Mouse (Mus musculus) G1E-ER4 (cell line): ENCODE measurements around the gene Pkd1l2. TPM values are rescaled to one million over a fixed set of nuclear protein-coding genes. Genes with fewer than 3 reads are reported as not detected.
A peak's percentile ranks its signal among the peaks of the same experiment; 100 is the strongest.

ENCODE experiments used
- GATA1 ChIP-seq: IDR thresholded peaks from one replicate; pipeline ENCODE4 v1.8.0; 2012; ENCODE audit warnings: low read length, inconsistent platforms
- polyA plus RNA-seq: library from polyadenylated mRNA; stranded (reverse); fragments of >175 nt; gene quantifications from 2 replicates; pipeline ENCODE4 v1.2.3, GENCODE M21; 2012

Pkd1l2 gene
- polyA plus RNA-seq, 1 experiment = not detected

- no peak for TF ChIP-seq GATA1
Measured at GRCm38 (mm10) chr8:117097051-117097563, 14.9 kb upstream of the Pkd1l2 start.

GRCm38 (mm10) chr8:117095647-117096046 lies 13.4 kb upstream of the Pkd1l2 start, which contains the start of gene Bco1:
Gene Bco1 (plus strand): TSS chr8:117095854.
- TF ChIP-seq GATA1 = no peak

- no peak for TF ChIP-seq GATA1
Measured at GRCm38 (mm10) chr8:117094053-117094452, 11.8 kb upstream of the Pkd1l2 start.

DNA sequence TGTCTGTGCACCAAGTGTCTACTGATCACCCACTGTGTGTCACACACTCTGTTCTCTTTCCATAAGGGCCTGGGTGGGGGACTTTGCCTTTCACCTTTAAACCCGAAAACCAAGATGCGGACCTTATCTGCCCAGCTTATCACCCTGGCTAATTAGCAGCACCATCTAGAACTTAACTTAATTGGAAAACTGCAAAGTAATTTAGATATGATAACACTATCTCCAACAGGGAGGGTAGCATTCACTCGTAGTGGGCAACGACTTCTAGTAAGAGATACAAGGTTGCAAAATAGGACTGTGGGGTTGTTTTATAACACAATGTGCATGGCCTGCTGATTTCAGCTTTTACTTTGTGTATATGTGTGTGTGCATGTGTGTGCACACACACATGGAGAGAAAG lies 7.6 kb upstream of the Pkd1l2 start:
- TF ChIP-seq GATA1 = no peak

DNA sequence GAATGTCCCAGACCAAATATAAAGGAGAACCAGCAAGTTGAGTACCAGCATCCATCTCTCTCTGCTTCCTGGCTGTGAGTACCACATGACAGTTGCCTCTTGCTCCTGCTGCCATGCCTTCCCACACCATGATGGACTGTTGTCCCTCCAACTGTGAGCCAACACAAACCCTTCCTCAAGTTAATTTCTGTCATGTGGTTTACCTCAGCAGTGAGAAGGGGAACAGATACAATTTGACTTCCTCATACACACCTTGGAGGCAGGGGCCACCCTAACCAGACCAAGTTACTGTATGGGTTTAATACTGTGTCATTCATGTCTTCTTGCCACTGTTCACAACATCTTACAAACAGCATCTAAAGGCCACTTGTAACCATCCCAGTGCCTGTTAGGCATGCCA lies 4.8 kb upstream of the Pkd1l2 start:
- no peak for TF ChIP-seq GATA1

DNA sequence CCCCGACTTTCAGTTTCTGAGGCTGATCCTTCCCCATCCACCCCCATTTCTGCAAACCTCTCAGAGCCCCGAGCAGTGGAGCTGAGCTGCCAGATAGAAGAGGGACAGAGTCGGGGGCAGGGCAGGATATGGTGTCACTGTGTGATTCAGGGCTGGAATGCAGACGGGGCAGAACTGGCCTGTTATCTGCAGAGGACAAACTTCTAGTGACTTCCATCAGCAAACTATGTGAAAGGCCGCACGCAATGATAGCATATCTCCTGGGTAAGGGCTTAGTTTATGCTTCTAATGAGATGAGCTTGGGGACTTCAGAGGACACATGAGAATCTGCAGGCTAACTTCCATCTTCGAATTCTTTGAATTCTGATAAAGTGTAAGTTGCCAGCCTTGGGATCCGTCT lies 3.3 kb upstream of the Pkd1l2 start:
- TF ChIP-seq GATA1 = peak; percentile 97

GRCm38 (mm10) chr8:117082947-117083559 lies 804 bp upstream of the Pkd1l2 start:
- TF ChIP-seq GATA1 = peak; percentile 16

DNA sequence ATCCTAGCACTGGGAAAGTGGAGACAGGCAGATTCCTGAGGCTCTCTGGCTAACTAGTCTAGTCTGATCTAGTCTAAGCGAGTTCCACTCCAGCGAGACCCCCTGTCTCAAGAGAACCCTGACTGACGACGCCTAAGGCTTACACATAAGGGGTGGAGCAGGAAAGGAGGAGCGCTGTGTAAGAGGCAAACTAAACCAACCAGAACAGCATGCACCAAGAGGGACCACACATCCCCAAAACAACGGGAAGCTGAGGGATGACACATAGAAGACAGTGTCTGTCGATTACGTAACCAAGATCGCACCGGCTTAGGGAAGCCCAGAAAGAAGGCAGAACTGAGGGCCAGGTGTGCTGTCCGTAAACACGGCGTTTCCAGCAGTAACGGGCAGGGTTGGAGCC lies 2.6 kb downstream of the Pkd1l2 start:
- TF ChIP-seq GATA1 = no peak

- TF ChIP-seq GATA1 = no peak
Measured at GRCm38 (mm10) chr8:117078367-117078926, 3.8 kb downstream of the Pkd1l2 start.

- TF ChIP-seq GATA1 = peak; percentile 57
Measured at GRCm38 (mm10) chr8:117074350-117075182, 7.7 kb downstream of the Pkd1l2 start.

DNA sequence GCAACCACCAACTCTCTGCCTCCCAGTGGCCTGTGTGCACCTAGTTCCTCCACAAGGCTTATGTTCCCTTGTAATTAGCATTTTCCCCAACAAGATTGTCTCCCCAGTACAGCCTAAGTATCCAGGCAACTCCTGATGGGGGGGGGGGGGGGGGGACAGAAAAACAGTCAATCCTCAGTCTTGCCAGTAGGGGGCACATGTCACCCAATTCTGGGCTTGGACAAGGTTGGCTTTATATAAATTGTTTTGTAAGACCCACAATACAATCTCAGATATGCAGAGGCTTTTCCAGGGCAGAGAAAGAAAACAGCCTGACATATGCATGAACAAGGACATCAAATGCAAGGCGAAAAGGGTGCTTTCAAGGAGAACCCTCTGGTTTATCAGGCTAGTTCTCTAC lies 12.5 kb downstream of the Pkd1l2 start:
- no peak for TF ChIP-seq GATA1

DNA sequence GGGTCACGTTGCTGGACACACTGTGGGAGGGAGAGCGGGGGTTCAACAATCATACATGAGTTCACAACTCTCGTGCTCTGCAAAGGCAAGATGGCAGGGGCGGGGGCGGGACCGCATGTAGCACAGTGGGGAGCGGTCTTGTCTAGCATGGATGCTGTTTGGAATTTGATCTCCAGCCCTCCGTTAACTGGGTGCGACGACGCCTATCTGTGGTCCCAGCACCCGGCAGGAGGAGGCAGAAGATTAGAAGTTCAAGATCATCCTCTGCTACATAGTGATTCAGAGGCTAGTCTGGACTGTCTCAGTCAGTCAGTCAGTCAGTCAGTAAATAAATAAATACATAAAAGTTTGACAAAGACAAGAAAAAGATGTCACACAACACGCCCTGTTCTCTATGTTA lies 14.0 kb downstream of the Pkd1l2 start:
- TF ChIP-seq GATA1 = no peak

DNA sequence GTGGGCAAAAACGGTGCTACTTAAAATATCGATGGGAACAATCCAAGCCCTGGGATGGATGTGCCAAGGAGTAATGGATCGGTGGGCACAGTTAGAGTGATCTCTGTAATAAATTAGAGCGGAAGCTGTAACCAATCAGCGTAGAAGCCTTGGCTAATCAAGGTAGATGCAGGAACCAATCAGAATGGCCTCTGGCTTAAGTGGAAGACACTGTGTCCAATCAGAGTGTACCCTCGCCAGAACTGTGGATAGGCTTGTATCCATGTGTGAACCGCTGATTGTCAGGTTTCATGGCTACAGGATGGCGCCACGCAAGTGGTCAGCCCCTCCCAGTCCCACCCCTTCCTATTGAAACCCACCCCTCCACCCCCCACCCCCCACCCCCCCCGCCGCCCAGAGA lies 14.9 kb downstream of the Pkd1l2 start:
- TF ChIP-seq GATA1 = no peak

DNA sequence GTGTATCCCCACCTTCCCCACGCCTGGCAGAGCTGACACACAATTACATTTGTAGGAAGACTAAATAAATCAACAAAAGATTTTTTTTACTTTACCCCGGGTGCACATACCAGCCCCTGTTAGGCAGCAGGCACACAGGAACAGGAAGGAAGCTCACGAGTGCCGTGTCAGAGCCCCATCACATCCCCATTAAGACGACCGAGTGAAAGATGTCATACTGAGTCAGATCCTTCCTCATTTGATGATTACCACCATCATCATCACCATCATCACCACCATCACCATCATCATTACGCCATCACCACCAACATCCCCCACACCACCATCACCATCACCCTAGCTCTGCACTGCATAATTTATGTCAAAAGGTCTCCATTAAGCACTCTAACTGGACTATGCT lies 15.3 kb downstream of the Pkd1l2 start:
- TF ChIP-seq GATA1 = no peak

GRCm38 (mm10) chr8:117061180-117061880 lies 20.9 kb downstream of the Pkd1l2 start:
- no peak for TF ChIP-seq GATA1

- TF ChIP-seq GATA1 = no peak
Measured at GRCm38 (mm10) chr8:117060306-117060705, 21.9 kb downstream of the Pkd1l2 start.
